In genomic region chr5:119668913-119669411, GRCm38 (mm10) we compare ENCODE assay signal across 10 mouse cellular contexts. TPM values are rescaled to one million over a fixed set of nuclear protein-coding genes. Genes with fewer than 3 reads are reported as not detected.
DNase-seq lines count a peak whose midpoint lies in the region; ATAC-seq and TF ChIP-seq lines count a peak whose summit lies in the region.
"Had no signal": no experiment of that assay in that cellular context is flagged by ENCODE, and none has a peak within 500 bp of the region (broad histone marks: within the 10 kb centered on the region; RNA-seq: fewer than 3 reads in every experiment).

No protein-coding gene starts in this region.

- H3K4me2 ChIP-seq in kidney, embryonic 14.5 days (replicated peaks; ENCODE audit: low read depth, low read length): peak overlapping the region; percentile 64
- H3K4me2 ChIP-seq in myocyte (ENCODE audit: low read depth): peak overlapping the region; percentile 88

- H3K4me1 ChIP-seq in kidney, embryonic 14.5 days (ENCODE audit: control insufficient read depth, insufficient read depth, low read length): peaks cover 18% of the 10 kb centered on the region
- peaks cover 3% of the 10 kb centered on the region; the same call in 1 of the 2 replicates for H3K4me1 ChIP-seq in embryonic fibroblast, embryonic 13.5 days (ENCODE audit: control insufficient read depth, insufficient read depth, low read length)

- peak overlapping the region; percentile 92 for H3K9ac ChIP-seq in kidney, embryonic 14.5 days (ENCODE audit: low read depth, low read length)

- no peaks in the 10 kb centered on the region for H3K36me3 ChIP-seq in kidney, embryonic 14.5 days (ENCODE audit: control insufficient read depth, insufficient read depth, low read length)
- H3K36me3 ChIP-seq in myocyte (ENCODE audit: control insufficient read depth, insufficient read depth): no peaks in the 10 kb centered on the region

- peak overlapping the region; percentile 97 for H3K27ac ChIP-seq in kidney, embryonic 14.5 days (ENCODE audit: low read depth, low read length)
- H3K27ac ChIP-seq in embryonic fibroblast, embryonic 13.5 days (ENCODE audit: insufficient read depth, low read length): peak overlapping the region; percentile 97
- H3K27ac ChIP-seq: macrophage had no signal

- DNase-seq in kidney, postnatal 10 days: no peak
- peak; percentile 62 for DNase-seq in adrenal gland, adult 8-10 months
- DNase-seq in adipocyte (ENCODE audit: low spot score): no peak
- DNase-seq in layer of hippocampus, postnatal 36 days: no peak
- no peak for DNase-seq in natural killer cell, adult 2 months (ENCODE audit: low spot score in 2 of 2)
- DNase-seq: cerebellum, postnatal 14 days had no signal

- peak overlapping the region; percentile 63 for H3K4me3 ChIP-seq in kidney, embryonic 14.5 days (ENCODE audit: low read length)
- peak overlapping the region; percentile 39; the same call in 1 of the 2 replicates for H3K4me3 ChIP-seq in embryonic fibroblast, embryonic 13.5 days (ENCODE audit: insufficient read depth, low read length)
- peak overlapping the region; percentile 66 for H3K4me3 ChIP-seq in myocyte

- no peak for TF ChIP-seq POLR2A in embryonic fibroblast, embryonic 13.5 days (IDR thresholded peaks at IDR 0.05; ENCODE audit: low read depth, low read length)
- no peak for TF ChIP-seq POLR2A in myocyte (IDR thresholded peaks at IDR 0.05; ENCODE audit: insufficient read length, low read depth)

- peaks cover 23% of the 10 kb centered on the region for H3K79me2 ChIP-seq in myocyte (ENCODE audit: control insufficient read depth, insufficient read depth)

- TF ChIP-seq CTCF in embryonic fibroblast, embryonic 13.5 days (IDR thresholded peaks at IDR 0.05; ENCODE audit: borderline replicate concordance, insufficient read depth, low read length): no peak

- no peak overlapping the region for H3ac ChIP-seq in myocyte (ENCODE audit: control insufficient read depth, insufficient read length)

- H3K9me3 ChIP-seq in kidney, embryonic 14.5 days (ENCODE audit: control insufficient read depth, low read length): no peaks in the 10 kb centered on the region

- ATAC-seq in kidney, embryonic 14.5 days (ENCODE audit: low FRiP score, low TSS enrichment): no peak

- WGBS in kidney, embryonic 14.5 days: 10% methylated on average over 17 of the region's 18 CpGs

- peaks cover 66% of the 10 kb centered on the region for H3K27me3 ChIP-seq in kidney, embryonic 14.5 days (ENCODE audit: control insufficient read depth, insufficient read depth, low read length)
- no peaks in the 10 kb centered on the region for H3K27me3 ChIP-seq in myocyte (ENCODE audit: control insufficient read depth, insufficient read depth, insufficient read length)

TF ChIP-seq in myocyte, 11 proteins besides CTCF, POLR2A, EP300 and RAD21:
- no peak for TF ChIP-seq REST (IDR thresholded peaks at IDR 0.05; ENCODE audit: insufficient read depth, insufficient read length)
- no peak for TF ChIP-seq CEBPB (IDR thresholded peaks at IDR 0.05; ENCODE audit: insufficient read depth, poor library complexity, severe bottlenecking)
- no peak for TF ChIP-seq MAX (IDR thresholded peaks at IDR 0.05; ENCODE audit: low read depth)
- TF ChIP-seq TCF12 (IDR thresholded peaks at IDR 0.05; ENCODE audit: insufficient read depth, poor library complexity, severe bottlenecking): no peak
- TF ChIP-seq MYOD1 (IDR thresholded peaks at IDR 0.05; ENCODE audit: control insufficient read depth in 1 of 3, insufficient read length in 2 of 3, low read depth in 2 of 3): no peak
- TF ChIP-seq TCF3 (IDR thresholded peaks at IDR 0.05; ENCODE audit: insufficient read length, low read depth): no peak
- no peak for TF ChIP-seq SRF (IDR thresholded peaks at IDR 0.05; ENCODE audit: control insufficient read depth, insufficient read length, low read depth)
- TF ChIP-seq USF1 (IDR thresholded peaks at IDR 0.05; ENCODE audit: low read depth): no peak
- no peak for TF ChIP-seq MYOG (IDR thresholded peaks at IDR 0.05; ENCODE audit: control insufficient read depth in 1 of 3, insufficient read depth in 1 of 3, insufficient read length in 2 of 3, low read depth in 2 of 3)
- no peak for TF ChIP-seq E2F4 (IDR thresholded peaks at IDR 0.05; ENCODE audit: insufficient read depth)
- TF ChIP-seq POLR2AphosphoS2 (IDR thresholded peaks at IDR 0.05; ENCODE audit: insufficient read length, low read depth): no peak

RNA-seq across cellular contexts. Expression of gene Tbx3, which starts 1.5 kb away (rescaled TPM):
- 31.7 and 53.3 TPM in 2 replicates for polyA plus RNA-seq in kidney, embryonic 14.5 days (2014; fragmentation: Nextera tagmentation; extraction: Ambion mirVana)
- 100 to 1,000 TPM; 299 to 549 (median 400) TPM for total RNA-seq in adrenal gland, adult 8-10 months (2022)
- polyA plus RNA-seq in embryonic fibroblast, embryonic 13.5 days (2011; ENCODE audit: insufficient read length, low read depth, missing spikeins): 16.8 and 20.9 TPM in 2 replicates
- polyA plus RNA-seq in myocyte (2012; fragmentation: generic; extraction: Trizol): 3.1 TPM
- 1 to 10 TPM; 2.1 to 3.1 TPM for total RNA-seq in layer of hippocampus, postnatal 36 days (2021)
- polyA plus RNA-seq: macrophage had no signal
